Mouse (Mus musculus) gastrocnemius, adult 2 months (tissue): Measurements from ENCODE around the gene Gm853. TPM values are rescaled to one million over a fixed set of nuclear protein-coding genes. Genes with fewer than 3 reads are reported as not detected.

Source experiments
- DNase-seq: peaks from one replicate; pipeline ENCODE4 v3.0.0; 2022
- H3K27ac ChIP-seq: fragments of 200-600 bp; 2 replicates; pipeline ENCODE4 v1.8.1; 2022; ENCODE audit warnings: mild to moderate bottlenecking
- H3K4me3 ChIP-seq: fragments of 200-600 bp; 2 replicates; pipeline ENCODE4 v1.8.1; 2022; ENCODE audit warnings: mild to moderate bottlenecking, moderate library complexity
- CTCF ChIP-seq: fragments of 200-600 bp; IDR thresholded peaks from 2 replicates; pipeline ENCODE4 v1.8.1; 2022; ENCODE audit warnings: antibody characterized with exemption, mild to moderate bottlenecking, moderate library complexity
- intact Hi-C: fragments of 180-260 bp; cut with DNase I; formaldehyde crosslinking; loops from one replicate; pipeline ENCODE4 v1.15.1; 2025
- total RNA-seq, 2 experiments: library from RNA; stranded (reverse); gene quantifications; 2 replicates each; pipeline ENCODE4 v1.2.3; 2021

Gm853 gene
- total RNA-seq, 2 experiments from 2014 or later, result not detected

DNA sequence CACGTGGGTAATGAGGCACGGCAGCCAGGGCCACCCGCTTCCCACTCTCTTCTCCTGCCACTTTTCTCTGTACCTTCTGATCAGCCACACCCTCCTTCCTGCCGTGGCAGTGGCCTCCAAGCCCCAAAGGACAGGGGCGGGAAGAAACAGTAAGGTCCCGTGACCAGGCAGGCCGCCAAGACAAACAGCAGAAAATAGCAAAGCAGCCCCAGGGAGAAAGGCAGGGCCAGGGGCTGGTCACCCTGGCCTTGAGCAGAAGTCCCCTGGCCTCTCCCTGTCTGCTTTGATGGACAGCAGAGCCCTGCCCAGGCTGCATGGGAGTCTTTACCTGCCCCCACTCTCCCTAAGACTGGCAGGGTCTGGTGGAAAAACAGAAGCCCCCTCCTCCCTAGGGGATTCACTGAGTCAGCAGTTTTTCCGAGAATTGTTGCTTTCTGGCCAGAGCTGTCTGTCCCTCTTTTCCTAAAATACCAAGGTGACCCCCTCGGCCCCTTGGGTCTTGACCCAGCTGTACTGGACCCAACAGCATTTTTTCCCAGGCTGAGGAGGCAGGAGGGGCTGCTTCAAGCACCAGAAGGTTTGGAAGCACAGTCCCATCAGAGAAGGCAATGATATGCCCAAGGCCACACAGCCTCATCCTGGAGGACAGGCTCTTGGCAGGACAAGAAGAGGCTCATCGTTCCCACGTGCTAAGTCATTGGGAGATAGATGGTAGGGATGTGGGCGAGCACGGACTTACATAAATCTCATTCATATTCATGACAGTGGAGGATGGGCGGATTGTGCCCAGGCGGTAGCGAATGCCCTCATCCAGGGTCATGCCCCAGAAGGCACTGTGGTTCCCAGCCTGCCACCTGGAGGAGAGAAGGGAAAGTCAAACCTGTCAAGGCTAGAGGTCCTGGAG lies 53.7 kb downstream of the Gm853 start:
- TF ChIP-seq CTCF, result 0 out of 2 replicates have a peak, but pooled peaks have one; percentile 3
- Histone ChIP-seq H3K4me3 (peak overlapping the region; percentile 53), H3K27ac (peak overlapping the region; percentile 75)
- intact Hi-C loops, result no loop called here
- DNase-seq, result peak; percentile 84

DNA sequence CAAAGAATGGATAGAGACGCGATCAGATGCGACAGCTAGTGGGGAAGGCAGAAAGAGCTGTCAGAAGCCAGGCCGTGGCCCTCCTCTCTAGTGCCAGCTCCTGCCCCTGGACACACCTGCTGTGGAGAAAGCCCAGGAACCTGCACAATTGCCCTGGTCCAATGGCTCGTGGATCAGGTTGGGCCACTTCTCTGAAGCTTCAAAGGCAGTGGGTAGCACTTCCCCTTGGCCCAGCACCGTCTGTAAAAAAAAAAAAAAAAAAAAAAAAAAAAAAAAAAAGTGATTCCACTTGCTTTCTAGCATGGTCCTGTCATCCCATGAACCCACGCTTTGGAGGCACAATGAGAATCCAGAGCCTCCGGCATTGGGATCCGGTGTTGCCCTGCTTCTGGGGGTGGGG lies 54.4 kb downstream of the Gm853 start:
- intact Hi-C loops, result no loop called here
- no peak for TF ChIP-seq CTCF
- peak overlapping the region; percentile 75 for H3K27ac ChIP-seq
- peak overlapping the region; percentile 53 for H3K4me3 ChIP-seq
- DNase-seq, result no peak

DNA sequence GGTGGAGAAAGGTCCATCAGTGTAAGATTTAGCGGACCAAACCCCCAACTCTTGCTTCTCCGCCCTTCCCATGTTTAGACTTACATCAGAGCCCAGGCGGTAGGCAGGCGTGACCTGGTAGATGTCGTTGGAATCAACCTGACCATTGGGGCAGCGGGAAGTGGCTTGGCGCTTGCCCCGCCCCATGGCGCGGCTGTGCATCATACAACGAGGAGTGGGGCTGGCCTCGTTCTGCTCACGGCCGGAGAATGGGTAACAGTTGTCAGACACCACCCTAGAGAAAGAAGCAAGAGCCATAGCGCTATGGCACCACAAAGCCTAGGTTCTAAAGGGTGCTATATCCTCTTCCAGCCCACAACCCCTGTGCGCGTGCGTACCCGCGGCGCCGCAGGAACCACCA lies 54.9 kb downstream of the Gm853 start:
- DNase-seq, result no peak
- peak overlapping the region; percentile 75 for H3K27ac ChIP-seq
- intact Hi-C loops, result no loop called here
- peak overlapping the region; percentile 53 for H3K4me3 ChIP-seq
- no peak for TF ChIP-seq CTCF

DNA sequence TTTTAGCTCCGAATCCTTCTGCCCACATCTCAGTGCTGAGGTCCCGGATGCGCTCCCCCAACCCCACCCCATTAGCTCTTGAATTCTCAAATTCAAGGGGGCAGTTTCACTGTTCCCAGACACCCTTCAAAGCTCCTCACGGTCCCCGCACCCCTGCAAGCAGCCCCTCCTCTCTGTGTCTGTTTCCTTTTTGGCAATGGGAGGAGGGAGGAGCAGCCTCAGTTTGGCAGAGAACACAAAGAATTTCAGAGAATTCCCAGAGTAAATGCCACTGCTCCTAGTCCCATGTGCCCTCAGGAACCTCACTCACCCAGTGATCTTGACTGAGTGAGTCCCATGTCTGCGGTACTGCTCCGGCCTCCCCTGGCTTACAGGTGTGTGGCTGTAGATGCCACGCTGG lies 55.6 kb downstream of the Gm853 start:
- H3K27ac ChIP-seq, result peak overlapping the region; percentile 75
- intact Hi-C loops, result no loop called here

DNA sequence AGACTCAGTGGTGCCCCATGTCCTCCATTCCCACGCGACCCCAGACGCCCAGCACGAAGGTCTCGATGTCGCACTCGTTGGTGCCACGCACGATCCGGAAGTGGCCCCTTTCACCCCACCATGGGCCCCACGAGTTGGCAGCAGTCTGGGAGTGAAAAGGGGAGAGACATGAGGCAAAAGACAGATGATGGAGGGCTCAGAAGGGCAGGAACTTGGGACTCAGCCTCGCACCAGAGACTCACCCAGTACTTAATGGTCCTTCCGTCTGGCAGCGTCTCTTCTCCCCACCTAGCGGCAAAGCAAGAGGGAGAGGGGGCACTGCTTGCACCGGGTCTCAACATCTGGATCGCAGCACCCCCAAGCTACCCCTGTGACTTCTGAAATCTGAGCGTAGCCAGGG lies 56.1 kb downstream of the Gm853 start:
- H3K4me3 ChIP-seq, result peak overlapping the region; percentile 34; the same call in 1 of the 2 replicates
- H3K27ac ChIP-seq, result peak overlapping the region; percentile 75
- intact Hi-C loops, result no loop called here
- no peak for TF ChIP-seq CTCF
- no peak for DNase-seq

More for the DNA sequence above, 55.6 kb downstream of the Gm853 start:
- H3K4me3 ChIP-seq, result peak overlapping the region; percentile 34
- peak; percentile 18 for DNase-seq
- no peak for TF ChIP-seq CTCF

DNA sequence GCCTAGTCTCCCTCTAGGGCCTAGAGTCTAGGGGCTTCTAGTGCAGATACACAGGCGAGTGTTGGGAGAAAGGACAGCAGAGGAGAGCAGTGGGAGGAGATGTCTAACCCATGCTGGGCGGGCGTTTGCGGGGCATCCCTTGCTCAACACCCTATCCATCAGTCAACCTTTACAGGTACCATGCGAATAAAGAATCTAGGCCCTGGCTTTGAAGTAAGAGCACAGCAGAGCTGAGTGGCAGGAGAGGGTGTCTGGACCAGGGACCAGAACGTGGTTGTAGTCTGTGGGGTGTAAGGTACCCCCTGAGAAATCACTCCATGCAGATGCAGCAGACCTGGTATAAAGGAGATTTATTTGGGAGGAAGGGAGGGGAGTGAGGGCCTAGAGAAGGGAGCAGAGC lies 58.1 kb downstream of the Gm853 start:
- peak overlapping the region; percentile 80 for H3K27ac ChIP-seq
- peak overlapping the region; percentile 59 for H3K4me3 ChIP-seq
- no peak for TF ChIP-seq CTCF
- intact Hi-C loops, result no loop called here
- no peak for DNase-seq

DNA sequence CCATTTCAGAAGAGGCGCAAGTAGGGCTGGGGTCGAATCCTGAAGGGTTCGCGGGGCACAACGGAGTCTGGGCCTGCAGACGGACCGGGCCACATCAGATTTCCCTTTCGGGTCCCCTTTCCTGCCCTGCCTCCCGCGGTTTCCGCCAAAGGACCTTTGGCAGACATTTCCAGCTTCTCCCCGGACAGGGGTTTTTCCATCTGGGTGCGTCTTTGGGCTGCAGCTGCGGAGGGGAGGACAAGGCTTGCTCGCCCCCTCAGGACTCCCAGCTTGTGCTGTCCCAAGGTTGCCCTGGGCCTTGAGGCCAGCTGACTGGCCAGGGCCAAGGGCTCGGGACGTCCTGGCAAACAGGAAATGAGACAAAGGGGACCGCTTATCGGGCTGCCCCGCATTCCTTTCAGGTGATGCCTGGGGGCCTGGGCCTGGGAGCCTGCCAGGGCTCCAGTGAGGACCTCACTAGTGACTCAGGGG lies 58.8 kb downstream of the Gm853 start:
- DNase-seq, result peak; percentile 57
- Histone ChIP-seq H3K27ac (peak overlapping the region; percentile 80), H3K4me3 (peak overlapping the region; percentile 59)
- TF ChIP-seq CTCF, result no peak
- intact Hi-C loops, result no loop called here

DNA sequence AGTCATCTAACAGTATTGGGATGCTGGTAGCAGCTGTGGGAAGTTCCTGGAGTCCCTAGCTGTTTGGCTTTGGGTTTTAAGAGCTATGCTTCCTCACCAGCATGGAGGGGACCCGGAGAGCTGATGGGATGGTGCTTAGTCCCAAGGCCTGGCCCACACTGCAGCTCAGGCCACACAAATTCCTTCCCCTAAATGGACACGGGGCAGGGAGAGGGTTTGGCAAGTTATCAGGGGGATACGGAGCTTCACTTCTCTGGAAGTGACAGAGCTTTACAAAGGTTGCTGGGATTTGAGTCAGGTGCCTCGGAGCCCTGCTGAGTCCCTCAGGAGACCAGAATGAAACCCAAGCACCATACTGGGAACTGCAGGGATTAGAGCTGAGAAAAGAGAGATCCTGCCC lies 60.9 kb downstream of the Gm853 start:
- intact Hi-C loops, result no loop called here
- Histone ChIP-seq H3K27ac (peak overlapping the region; percentile 35), H3K4me3 (no peak overlapping the region)
- TF ChIP-seq CTCF, result no peak
- no peak for DNase-seq

Other genes with a start within 250 kb of the Gm853 start
- gene Adgrb2, start 237.5 kb downstream of the Gm853 start, total RNA-seq, result under 1 TPM; 0.48 to 0.59 TPM
- gene Col16a1, start 174.6 kb downstream of the Gm853 start, total RNA-seq, result 1 to 10 TPM; 3.5 to 7.9 TPM
- 10 to 100 TPM; 37.3 to 37.5 TPM for gene Pef1, start 119.8 kb downstream of the Gm853 start, total RNA-seq
- not detected for gene Hcrtr1, start 83.0 kb downstream of the Gm853 start, total RNA-seq
- 10 to 100 TPM; 18.7 to 45.2 TPM for gene Tinagl1, start 47.3 kb downstream of the Gm853 start, total RNA-seq
- gene Serinc2, start 56.8 kb upstream of the Gm853 start, total RNA-seq, result 10 to 100 TPM; 48.0 to 70.7 TPM
- gene Fabp3, start 86.2 kb upstream of the Gm853 start, total RNA-seq, result 1,000 to 10,000 TPM in 1 of 2 experiments, 100 to 1,000 TPM in 1; 551 to 1,329 TPM
- under 1 TPM in 1 of 2 experiments, not detected in 1; 0.54 TPM for gene Gm10570, start 86.3 kb upstream of the Gm853 start, total RNA-seq
- 10 to 100 TPM; 38.4 to 47.3 TPM for gene Zcchc17, start 137.5 kb upstream of the Gm853 start, total RNA-seq
- gene Snrnp40, start 137.7 kb upstream of the Gm853 start, total RNA-seq, result 10 to 100 TPM in 1 of 2 experiments, 1 to 10 TPM in 1; 9.5 to 13.0 TPM